Mouse (Mus musculus) ES-E14 (cell line): ENCODE measurements around the gene Gm21936.
"Not testable (repeated sequence)": the region's sequence is repeated elsewhere in the genome, so short reads cannot be mapped to it uniquely, and the experiment has no call there.

Experiments
- CHD2 ChIP-seq: IDR thresholded peaks from 2 replicates; pipeline ENCODE4 v1.6.1; 2014; ENCODE audit warnings: mild to moderate bottlenecking, low read depth, low read length, inconsistent platforms
- HCFC1 ChIP-seq: IDR thresholded peaks from 2 replicates; pipeline ENCODE4 v1.6.1; 2012; ENCODE audit warnings: low read length, inconsistent platforms, borderline replicate concordance; ENCODE audit not compliant: insufficient read depth
- MAFK ChIP-seq: IDR thresholded peaks from 2 replicates; pipeline ENCODE4 v1.6.1; 2014; ENCODE audit warnings: mild to moderate bottlenecking, low read depth, low read length, inconsistent platforms; ENCODE audit not compliant: insufficient read depth
- ZC3H11A ChIP-seq: IDR thresholded peaks from 2 replicates; pipeline ENCODE4 v1.6.1; 2012; ENCODE audit warnings: low read depth, mild to moderate bottlenecking, inconsistent platforms, low read length, borderline replicate concordance
- ZNF384 ChIP-seq: IDR thresholded peaks from 2 replicates; pipeline ENCODE4 v1.6.1; 2012; ENCODE audit warnings: low read depth, low read length, inconsistent platforms

GRCm38 (mm10) chr12:87775655-87776054, 19.7 kb upstream of the Gm21936 start, which contains the start of gene Gm21319:
- not testable (repeated sequence) for TF ChIP-seq CHD2, ZC3H11A, MAFK, HCFC1, ZNF384
